Mouse (Mus musculus) heart, embryonic 13.5 days (tissue): ENCODE measurements around the gene Olfr763. TPM values are rescaled to one million over a fixed set of nuclear protein-coding genes. Genes with fewer than 3 reads are reported as not detected.
"Not testable (repeated sequence)": the region's sequence is repeated elsewhere in the genome, so short reads cannot be mapped to it uniquely, and the experiment has no call there.

Source experiments
- ATAC-seq: fragments of 200-750 bp; cut with Nextera tagmentation; 2 replicates; pipeline ENCODE4 v1.8.0; 2017; ENCODE audit warnings: moderate TSS enrichment; ENCODE audit not compliant: insufficient number of reproducible peaks, low FRiP score, low TSS enrichment; ENCODE audit errors: extremely low read depth
- H3K27ac ChIP-seq: fragments of 300-500 bp; sonication (generic); replicated peaks from 2 replicates; pipeline ENCODE4 v1.5.1; 2015; ENCODE audit warnings: moderate library complexity, mild to moderate bottlenecking, inconsistent platforms
- H3K27me3 ChIP-seq: fragments of 300-500 bp; sonication (generic); replicated peaks from 2 replicates; pipeline ENCODE4 v1.6.1; 2015; ENCODE audit warnings: mild to moderate bottlenecking, inconsistent platforms
- H3K36me3 ChIP-seq: fragments of 300-500 bp; sonication (generic); 2 replicates; pipeline ENCODE4 v1.6.1; 2015; ENCODE audit warnings: mild to moderate bottlenecking, inconsistent platforms
- H3K4me1 ChIP-seq: fragments of 300-500 bp; sonication (generic); 2 replicates; pipeline ENCODE4 v1.6.1; 2015; ENCODE audit warnings: inconsistent platforms
- H3K4me2 ChIP-seq: fragments of 300-500 bp; sonication (generic); 2 replicates; pipeline ENCODE4 v1.6.1; 2015; ENCODE audit warnings: inconsistent platforms, mild to moderate bottlenecking, moderate library complexity
- H3K4me3 ChIP-seq: fragments of 300-500 bp; sonication (generic); 2 replicates; pipeline ENCODE4 v1.5.1; 2015; ENCODE audit warnings: moderate library complexity, mild to moderate bottlenecking, inconsistent platforms
- H3K9ac ChIP-seq: fragments of 300-500 bp; sonication (generic); 2 replicates; pipeline ENCODE4 v1.6.1; 2015; ENCODE audit warnings: inconsistent platforms, mild to moderate bottlenecking, moderate library complexity
- H3K9me3 ChIP-seq: fragments of 300-500 bp; sonication (generic); 2 replicates; pipeline ENCODE4 v1.6.1; 2016; ENCODE audit warnings: inconsistent platforms
- WGBS: fragments of 180-500 bp; shearing (Covaris S2); methylation state at CpG from one replicate; pipeline ENCODE4 v1.1.7; 2015; ENCODE audit warnings: mixed read lengths; 5-methylcytosine and 5-hydroxymethylcytosine counted together
- polyA plus RNA-seq: library from polyadenylated mRNA; unstranded; fragments of >200 nt; fragmentation: Nextera tagmentation; extraction: Ambion mirVana; gene quantifications from 2 replicates; pipeline ENCODE4 v1.2.1, GENCODE M21; 2015

Gene Olfr763
- polyA plus RNA-seq, 1 experiment from 2014 or later = not detected

DNA sequence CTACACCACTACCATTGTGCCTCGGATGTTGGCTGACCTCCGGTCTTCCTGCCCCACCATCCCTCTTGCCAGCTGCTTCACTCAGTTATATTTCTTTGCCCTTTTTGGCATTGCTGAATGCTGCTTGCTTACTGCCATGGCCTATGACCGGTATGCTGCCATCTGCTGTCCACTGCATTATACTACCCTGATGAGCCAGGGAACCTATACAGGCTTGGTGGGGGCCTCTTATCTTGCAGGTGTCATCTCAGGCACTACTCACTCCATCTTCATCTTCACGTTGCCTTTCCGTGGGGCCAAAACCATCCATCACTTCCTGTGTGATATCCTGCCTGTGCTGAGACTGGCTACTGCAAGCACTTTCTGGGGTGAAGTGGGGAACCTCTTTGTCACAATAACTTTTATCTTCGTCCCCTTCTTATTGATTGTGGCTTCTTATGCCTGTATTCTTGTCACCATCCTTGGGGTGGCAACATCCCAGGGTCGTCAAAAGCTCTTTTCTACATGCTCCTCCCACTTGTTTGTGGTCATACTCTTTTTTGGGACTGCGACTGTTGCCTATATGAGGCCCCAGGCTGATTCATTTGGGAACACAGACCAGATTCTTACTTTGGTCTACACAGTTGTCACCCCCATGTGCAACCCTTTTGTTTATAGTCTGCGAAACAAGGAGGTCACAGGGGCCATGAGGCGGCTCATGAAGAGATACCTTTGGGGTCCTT is 20.3 kb upstream of the Olfr763 start:
- H3K9me3 ChIP-seq, H3K4me1 ChIP-seq, H3K4me3 ChIP-seq, H3K9ac ChIP-seq, H3K36me3 ChIP-seq, H3K27me3 ChIP-seq, H3K27ac ChIP-seq, ATAC-seq, H3K4me2 ChIP-seq: not testable (repeated sequence)
- WGBS = 63% methylated on average over 5 of the region's 10 CpGs

DNA sequence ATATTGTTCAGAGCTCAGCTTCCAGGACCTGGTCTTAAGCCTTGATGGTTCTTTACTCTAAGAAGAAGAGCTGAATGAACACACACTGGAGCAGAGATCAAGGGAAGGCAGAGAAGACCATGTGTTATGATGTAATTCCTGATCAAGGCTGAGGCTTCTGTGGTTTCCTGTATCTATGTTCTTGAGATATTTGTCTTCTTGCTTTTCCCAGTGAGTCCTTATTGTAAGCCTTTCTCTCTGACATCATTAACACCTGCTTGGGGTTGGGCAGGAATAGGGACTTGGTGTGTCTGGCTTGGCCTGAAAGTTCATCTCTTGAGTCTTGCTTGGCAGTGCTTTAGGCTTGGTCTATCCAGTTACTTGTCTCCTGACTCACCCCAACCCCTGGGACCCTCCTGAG is 19.6 kb upstream of the Olfr763 start:
- Histone ChIP-seq H3K9ac (no peak overlapping the region), H3K36me3 (no peaks in the 10 kb centered on the region), H3K9me3 (no peaks in the 10 kb centered on the region), H3K4me2 (no peak overlapping the region), H3K27ac (no peak overlapping the region), H3K4me3 (no peak overlapping the region), H3K4me1 (no peaks in the 10 kb centered on the region), H3K27me3 (0 out of 2 replicates have a peak, but pooled peaks cover 5% of the 10 kb centered on the region)
- no peak for ATAC-seq

- H3K4me2 ChIP-seq = no peak overlapping the region
- H3K4me3 ChIP-seq = no peak overlapping the region
- H3K27ac ChIP-seq = no peak overlapping the region
- no peak overlapping the region for H3K9ac ChIP-seq
- no peaks in the 10 kb centered on the region for H3K9me3 ChIP-seq
- no peaks in the 10 kb centered on the region for H3K4me1 ChIP-seq
- no peaks in the 10 kb centered on the region for H3K27me3 ChIP-seq
- H3K36me3 ChIP-seq = no peaks in the 10 kb centered on the region
- WGBS = 90% methylated on average over 1 of the region's 1 CpGs
- ATAC-seq = no peak
These were observed 14.8 kb upstream of the Olfr763 start for GRCm38 (mm10) chr10:128995796-128996195.

DNA sequence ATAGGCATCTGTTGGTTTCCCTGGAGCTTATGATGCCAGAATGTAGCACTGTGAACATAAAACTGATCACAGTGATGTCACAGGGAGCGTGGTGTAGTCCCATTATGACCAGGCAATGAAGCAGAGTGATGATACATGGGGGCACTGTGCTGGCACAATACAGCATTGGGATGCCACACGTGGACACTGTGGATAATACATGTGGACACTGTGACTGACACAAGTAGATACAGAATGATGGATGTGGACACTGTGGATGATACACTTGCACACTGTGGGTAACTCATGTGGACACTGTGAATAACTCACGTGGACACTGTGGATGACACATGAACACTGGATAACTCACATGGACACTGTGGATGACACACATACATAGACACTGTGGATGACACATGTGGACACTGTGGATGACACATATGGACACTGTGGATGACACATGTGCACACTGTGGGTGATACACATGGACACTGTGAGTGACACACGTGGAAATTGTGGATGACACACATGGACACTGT is 14.0 kb upstream of the Olfr763 start:
- H3K4me1 ChIP-seq = no peaks in the 10 kb centered on the region
- H3K4me3 ChIP-seq = no peak overlapping the region
- H3K36me3 ChIP-seq = no peaks in the 10 kb centered on the region
- 57% methylated on average over 4 of the region's 4 CpGs for WGBS
- no peak for ATAC-seq
- no peaks in the 10 kb centered on the region for H3K27me3 ChIP-seq
- no peak overlapping the region for H3K27ac ChIP-seq
- no peaks in the 10 kb centered on the region for H3K9me3 ChIP-seq
- no peak overlapping the region for H3K9ac ChIP-seq
- H3K4me2 ChIP-seq = no peak overlapping the region

- Histone ChIP-seq H3K36me3 (no peaks in the 10 kb centered on the region), H3K9ac (no peak overlapping the region), H3K4me1 (no peaks in the 10 kb centered on the region), H3K27me3 (no peaks in the 10 kb centered on the region), H3K4me3 (no peak overlapping the region), H3K9me3 (peaks cover 12% of the 10 kb centered on the region), H3K4me2 (no peak overlapping the region), H3K27ac (no peak overlapping the region)
- no peak for ATAC-seq
- 61% methylated on average over 14 of the region's 14 CpGs for WGBS
These were observed 6.3 kb upstream of the Olfr763 start for GRCm38 (mm10) chr10:129004032-129004920.

- H3K4me2 ChIP-seq, H3K27ac ChIP-seq, ATAC-seq, H3K4me3 ChIP-seq, H3K9ac ChIP-seq, H3K4me1 ChIP-seq, H3K36me3 ChIP-seq, H3K27me3 ChIP-seq: not testable (repeated sequence)
- 44% methylated on average over 2 of the region's 5 CpGs for WGBS
- H3K9me3 ChIP-seq = peaks cover 12% of the 10 kb centered on the region
These were observed 920 bp downstream of the Olfr763 start for GRCm38 (mm10) chr10:129011511-129011910.

- Histone ChIP-seq H3K4me2 (no peak overlapping the region), H3K9ac (no peak overlapping the region), H3K27ac (no peak overlapping the region), H3K4me3 (no peak overlapping the region), H3K4me1 (no peaks in the 10 kb centered on the region), H3K36me3 (no peaks in the 10 kb centered on the region), H3K27me3 (no peaks in the 10 kb centered on the region), H3K9me3 (no peaks in the 10 kb centered on the region)
- ATAC-seq = no peak
These were observed 3.9 kb downstream of the Olfr763 start for GRCm38 (mm10) chr10:129014477-129014876.

- Histone ChIP-seq H3K4me2 (no peak overlapping the region), H3K27me3 (no peaks in the 10 kb centered on the region), H3K36me3 (no peaks in the 10 kb centered on the region), H3K9ac (no peak overlapping the region), H3K27ac (no peak overlapping the region), H3K9me3 (no peaks in the 10 kb centered on the region), H3K4me1 (no peaks in the 10 kb centered on the region), H3K4me3 (no peak overlapping the region)
- ATAC-seq = no peak
These were observed 12.7 kb downstream of the Olfr763 start for GRCm38 (mm10) chr10:129023319-129023718.

DNA sequence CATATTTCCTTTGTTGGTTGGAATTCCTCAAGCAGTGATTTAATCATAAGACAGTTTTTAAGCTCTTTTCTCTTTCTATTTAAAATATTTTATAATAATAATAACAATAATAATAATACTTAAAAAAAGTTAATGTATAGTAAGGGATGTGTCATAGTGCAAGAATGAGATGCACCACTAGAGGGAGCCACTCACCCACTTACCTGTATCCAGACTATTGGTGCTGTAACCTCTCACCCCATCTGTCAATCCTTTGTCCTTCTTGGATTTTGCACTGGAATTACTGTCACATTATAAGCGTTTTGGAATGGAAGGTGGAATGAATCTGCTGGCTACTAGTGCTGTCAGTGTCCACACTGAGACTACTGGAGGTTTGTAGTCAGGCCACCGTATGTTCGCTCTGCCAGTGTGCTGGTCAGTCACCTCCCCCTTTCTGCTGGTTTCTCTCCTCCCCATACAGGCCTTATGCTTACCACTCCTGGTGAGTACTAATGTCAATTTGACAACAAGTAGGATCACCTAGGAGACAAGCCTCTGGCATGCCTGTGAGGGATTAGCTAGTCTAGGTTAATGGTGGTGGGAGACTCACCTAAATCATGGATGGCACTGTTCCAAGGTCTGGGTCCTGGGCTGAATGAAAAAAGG is 15.5 kb downstream of the Olfr763 start:
- no peak overlapping the region for H3K4me2 ChIP-seq
- no peak overlapping the region for H3K27ac ChIP-seq
- H3K9ac ChIP-seq = no peak overlapping the region
- no peaks in the 10 kb centered on the region for H3K4me1 ChIP-seq
- H3K9me3 ChIP-seq = no peaks in the 10 kb centered on the region
- no peaks in the 10 kb centered on the region for H3K36me3 ChIP-seq
- ATAC-seq = no peak
- no peaks in the 10 kb centered on the region for H3K27me3 ChIP-seq
- no peak overlapping the region for H3K4me3 ChIP-seq
- WGBS = 52% methylated on average over 3 of the region's 3 CpGs

DNA sequence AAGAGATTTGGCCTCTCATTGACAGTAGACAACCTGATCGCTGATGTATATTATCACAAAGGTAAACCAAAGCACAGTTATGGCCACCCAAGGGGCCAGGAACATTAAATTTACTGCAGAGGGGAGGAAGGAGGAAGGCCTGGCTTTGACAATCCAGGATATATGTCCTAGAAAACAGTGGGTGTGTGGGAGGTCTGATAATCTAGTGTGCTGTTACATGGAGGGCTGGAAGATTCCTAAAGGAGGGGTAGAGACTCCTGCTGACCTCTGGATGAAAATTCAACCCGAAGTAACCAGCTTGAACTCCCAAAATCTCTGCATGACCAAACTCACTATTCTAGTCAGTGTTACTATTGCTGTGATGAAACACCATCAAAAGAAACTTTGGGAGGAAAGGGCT is 17.8 kb downstream of the Olfr763 start:
- H3K9ac ChIP-seq = no peak overlapping the region
- no peak overlapping the region for H3K4me2 ChIP-seq
- H3K27me3 ChIP-seq = no peaks in the 10 kb centered on the region
- WGBS = 77% methylated on average over 2 of the region's 2 CpGs
- ATAC-seq = no peak
- no peak overlapping the region for H3K4me3 ChIP-seq
- H3K36me3 ChIP-seq = no peaks in the 10 kb centered on the region
- no peak overlapping the region for H3K27ac ChIP-seq
- H3K4me1 ChIP-seq = no peaks in the 10 kb centered on the region
- H3K9me3 ChIP-seq = no peaks in the 10 kb centered on the region

DNA sequence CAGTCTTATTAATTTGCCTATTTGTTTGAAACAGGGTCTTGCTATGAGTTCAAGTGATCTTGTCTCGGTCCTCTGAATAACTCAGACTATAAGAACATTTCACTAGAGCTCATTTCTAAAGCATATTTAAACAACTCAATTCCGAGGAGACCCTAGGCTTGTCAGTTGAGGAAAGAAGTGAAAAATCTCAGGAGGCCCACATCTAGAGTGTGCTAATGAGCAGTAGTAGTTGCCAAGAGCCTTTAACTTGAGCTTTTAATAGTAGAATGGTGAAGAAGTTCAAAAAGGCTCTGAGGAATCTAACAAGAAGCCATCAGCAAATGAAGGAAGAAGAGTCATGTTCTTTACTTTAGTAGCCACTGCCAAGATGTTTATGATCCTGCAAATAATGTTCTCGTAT is 29.2 kb downstream of the Olfr763 start, which contains the start of gene Olfr764-ps1:
Gene Olfr764-ps1, minus strand, starts transcription at position 101 of the 400 bp plus-strand sequence.
- Histone ChIP-seq H3K4me3 (no peak within 1 kb of the TSS), H3K9ac (no peak within 1 kb of the TSS), H3K9me3 (no peaks in the 10 kb centered on the region), H3K27ac (no peak within 1 kb of the TSS), H3K36me3 (no peaks in the 10 kb centered on the region), H3K4me1 (no peaks in the 10 kb centered on the region), H3K4me2 (no peak within 1 kb of the TSS), H3K27me3 (no peaks in the 10 kb centered on the region)
- 62% methylated on average over 3 of the region's 3 CpGs for WGBS
- ATAC-seq = no peak
